Mouse (Mus musculus): ENCODE measurements at regions not wholly inside any gene's neighbourhood (a gene's known extent, or its start where the extent isn't known, plus 50 kb on each side); places are given as distances from the start of the nearest gene placed in this dataset.
A peak's percentile ranks its signal among the peaks of the same experiment; 100 is the strongest.

DNA sequence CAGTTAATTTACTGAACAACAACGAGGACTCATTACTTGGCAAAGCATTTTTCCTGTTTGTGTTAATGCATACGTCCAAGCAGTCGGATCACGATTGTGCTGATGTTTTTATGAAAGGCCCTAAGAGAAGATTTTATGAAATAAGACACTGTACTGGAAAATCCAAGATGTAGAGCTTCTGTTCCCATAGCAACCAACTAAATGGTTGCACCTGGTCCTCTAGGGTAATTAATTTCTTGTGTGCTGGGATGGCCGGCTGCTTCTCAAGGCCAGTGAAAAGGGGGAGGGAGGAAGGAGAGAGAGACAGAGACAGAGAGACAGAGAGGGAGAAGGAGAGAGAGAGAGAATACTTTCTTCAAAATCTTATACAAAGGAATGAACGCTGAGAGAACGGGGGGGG lies 156.6 kb downstream of the Fam124b start:
- Histone ChIP-seq H3K9me3 (no peaks in the 10 kb centered on the region), H3K4me1 (replicated peaks) (no peaks in the 10 kb centered on the region), H3K36me3 (no peaks in the 10 kb centered on the region), H3K4me3 (no peak overlapping the region), H3K27me3 (ENCODE audit: insufficient read depth, poor library complexity, severe bottlenecking) (no peaks in the 10 kb centered on the region), H3K27ac (no peak overlapping the region)
- peak; percentile 10 for DNase-seq (ENCODE audit: low spot score)
- WGBS, result 76% methylated on average over 7 of the region's 7 CpGs

- Histone ChIP-seq H3K4me1 (replicated peaks) (no peaks in the 10 kb centered on the region), H3K4me3 (no peak overlapping the region), H3K27me3 (ENCODE audit: insufficient read depth, poor library complexity, severe bottlenecking) (no peaks in the 10 kb centered on the region), H3K36me3 (no peaks in the 10 kb centered on the region), H3K27ac (no peak overlapping the region), H3K9me3 (no peaks in the 10 kb centered on the region)
- 90% methylated on average over 10 of the region's 10 CpGs for whole genome bisulfite sequencing
- no peak for DNase-seq (ENCODE audit: low spot score)
These were observed 173.1 kb downstream of the Fam124b start for GRCm38 (mm10) chr1:80045141-80045540.

DNA sequence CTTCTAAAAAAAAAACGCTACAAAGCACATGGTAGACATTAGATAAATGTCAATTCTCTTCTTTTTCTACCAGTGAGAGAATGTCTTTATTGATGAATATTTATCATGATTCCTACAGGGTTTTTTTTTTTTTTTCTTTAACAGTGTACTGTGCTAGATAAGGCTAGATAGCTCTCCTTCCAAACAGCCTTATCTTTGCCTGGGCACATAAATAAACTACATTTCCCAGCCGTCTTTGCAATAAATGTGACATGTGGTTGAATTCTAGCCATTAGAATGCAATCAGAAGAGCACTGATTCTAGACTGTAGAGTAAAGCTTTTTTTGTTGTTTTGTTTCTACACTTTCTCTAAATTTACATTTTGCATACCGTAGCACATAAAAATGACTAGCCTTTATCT lies 177.9 kb downstream of the Fam124b start:
- Histone ChIP-seq H3K36me3 (no peaks in the 10 kb centered on the region), H3K27ac (no peak overlapping the region), H3K9me3 (no peaks in the 10 kb centered on the region), H3K4me3 (no peak overlapping the region), H3K4me1 (replicated peaks) (no peaks in the 10 kb centered on the region), H3K27me3 (ENCODE audit: insufficient read depth, poor library complexity, severe bottlenecking) (no peaks in the 10 kb centered on the region)
- WGBS, result 94% methylated on average over 3 of the region's 3 CpGs
- no peak for DNase-seq (ENCODE audit: low spot score)

DNA sequence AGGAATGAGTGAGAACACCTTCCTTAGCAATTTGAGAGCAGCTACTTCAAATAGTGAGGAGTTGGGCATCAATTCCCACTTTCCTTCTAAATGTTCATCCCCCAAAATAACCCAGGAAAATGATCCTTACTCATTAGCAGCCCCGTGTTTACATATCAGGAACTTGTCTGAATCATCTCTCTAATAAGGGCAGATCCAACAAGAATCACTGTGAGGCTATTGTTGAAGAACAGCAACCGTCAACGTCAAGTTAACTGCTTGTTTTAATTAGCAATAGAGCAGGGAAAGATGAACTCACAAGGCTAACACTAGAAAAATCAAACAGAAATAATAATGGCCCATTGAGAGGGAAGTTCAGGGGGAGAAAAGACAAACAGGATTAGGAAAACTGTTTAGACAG lies 178.4 kb downstream of the Fam124b start:
- DNase-seq (ENCODE audit: low spot score), result no peak
- H3K27ac ChIP-seq, result no peak overlapping the region
- 67% methylated on average over 3 of the region's 3 CpGs for WGBS
- H3K27me3 ChIP-seq (ENCODE audit: insufficient read depth, poor library complexity, severe bottlenecking), result no peaks in the 10 kb centered on the region
- no peaks in the 10 kb centered on the region for H3K36me3 ChIP-seq
- H3K9me3 ChIP-seq, result no peaks in the 10 kb centered on the region
- no peak overlapping the region for H3K4me3 ChIP-seq
- H3K4me1 ChIP-seq (replicated peaks), result no peaks in the 10 kb centered on the region

GRCm38 (mm10) chr1:80039161-80039560 lies 178.2 kb upstream of the Serpine2 start:
- Histone ChIP-seq H3K36me3 (no peaks in the 10 kb centered on the region), H3K4me1 (replicated peaks) (no peaks in the 10 kb centered on the region), H3K4me3 (no peak overlapping the region), H3K9me3 (no peaks in the 10 kb centered on the region), H3K27me3 (ENCODE audit: insufficient read depth, poor library complexity, severe bottlenecking) (no peaks in the 10 kb centered on the region), H3K27ac (no peak overlapping the region)
- no peak for DNase-seq (ENCODE audit: low spot score)
- 82% methylated on average over 4 of the region's 4 CpGs for WGBS

DNA sequence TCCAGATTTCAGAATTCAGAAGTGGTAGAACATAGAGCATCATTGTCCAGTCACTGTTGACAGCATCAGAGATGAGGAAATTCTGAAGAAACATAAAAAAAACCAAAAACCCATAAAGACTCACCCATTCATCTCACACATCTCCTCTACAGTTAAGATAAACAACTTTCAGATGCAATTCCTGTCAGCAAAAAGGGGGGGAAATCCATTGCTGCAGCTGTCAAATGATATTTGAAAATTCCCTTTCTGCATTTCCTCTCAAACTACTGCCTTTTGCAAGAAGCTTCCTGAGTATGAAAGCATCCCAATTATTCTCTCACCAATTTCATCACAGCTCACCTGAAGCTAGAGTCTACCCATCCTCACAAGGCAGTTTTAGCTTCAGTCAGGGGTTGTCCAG lies 177.1 kb upstream of the Serpine2 start:
- Histone ChIP-seq H3K36me3 (no peaks in the 10 kb centered on the region), H3K4me3 (no peak overlapping the region), H3K27me3 (ENCODE audit: insufficient read depth, poor library complexity, severe bottlenecking) (no peaks in the 10 kb centered on the region), H3K4me1 (replicated peaks) (peaks cover 8% of the 10 kb centered on the region), H3K27ac (no peak overlapping the region), H3K9me3 (no peaks in the 10 kb centered on the region)
- DNase-seq (ENCODE audit: low spot score), result no peak

- no peak for DNase-seq (ENCODE audit: low spot score)
- Histone ChIP-seq H3K36me3 (no peaks in the 10 kb centered on the region), H3K27ac (no peak overlapping the region), H3K4me1 (replicated peaks) (peaks cover 18% of the 10 kb centered on the region), H3K4me3 (no peak overlapping the region), H3K9me3 (no peaks in the 10 kb centered on the region), H3K27me3 (ENCODE audit: insufficient read depth, poor library complexity, severe bottlenecking) (no peaks in the 10 kb centered on the region)
- WGBS, result 94% methylated on average over 4 of the region's 4 CpGs
These were observed 175.5 kb upstream of the Serpine2 start for GRCm38 (mm10) chr1:80036436-80036835.

DNA sequence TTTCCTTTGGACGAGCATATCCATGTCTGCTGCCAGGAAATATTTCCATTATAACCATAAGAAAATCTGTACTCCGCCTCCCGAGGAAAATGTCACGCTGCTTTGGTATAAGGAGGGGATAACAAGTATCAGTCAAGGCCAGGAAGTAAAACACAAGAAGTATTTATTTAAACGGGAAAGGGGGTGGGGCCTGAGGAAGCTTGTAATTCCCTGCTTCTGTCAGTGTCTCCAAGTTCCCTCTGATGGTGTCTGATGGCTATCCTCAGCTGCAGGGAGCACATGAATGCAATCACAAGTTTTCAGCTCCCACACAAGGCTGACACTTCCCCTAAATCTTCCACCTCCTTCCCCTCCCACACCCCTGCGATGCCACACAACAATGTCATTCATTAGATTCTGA lies 172.5 kb upstream of the Serpine2 start:
- WGBS, result 60% methylated on average over 6 of the region's 6 CpGs

DNA sequence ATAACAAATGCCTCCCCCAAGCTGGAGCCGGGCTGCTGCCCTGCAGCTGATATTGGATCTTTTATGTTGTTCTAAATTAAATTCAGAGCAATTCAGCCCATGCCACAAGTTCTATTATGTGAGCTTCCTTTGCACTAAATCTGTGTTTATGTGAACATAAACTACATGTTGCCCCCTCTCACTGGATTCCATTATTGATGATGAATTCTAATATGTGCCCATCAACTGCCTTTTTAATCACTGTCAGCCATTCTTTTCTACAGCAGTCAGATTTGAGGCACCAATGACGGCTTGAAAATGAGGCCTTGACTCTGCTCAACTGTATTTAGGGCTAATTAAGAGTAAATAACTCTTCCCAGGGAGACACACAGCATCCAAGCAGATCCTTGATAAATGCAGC lies 172.1 kb upstream of the Serpine2 start:
- H3K4me3 ChIP-seq, result no peak overlapping the region
- no peaks in the 10 kb centered on the region for H3K9me3 ChIP-seq
- no peaks in the 10 kb centered on the region for H3K27me3 ChIP-seq (ENCODE audit: insufficient read depth, poor library complexity, severe bottlenecking)
- H3K27ac ChIP-seq, result peak overlapping the region; percentile 18; the same call in 1 of the 2 replicates
- peaks cover 18% of the 10 kb centered on the region for H3K4me1 ChIP-seq (replicated peaks)
- no peaks in the 10 kb centered on the region for H3K36me3 ChIP-seq
- 40% methylated on average over 2 of the region's 2 CpGs for WGBS
- DNase-seq (ENCODE audit: low spot score), result no peak

More for the DNA sequence above, 172.5 kb upstream of the Serpine2 start:
- H3K27ac ChIP-seq, result peak overlapping the region; percentile 18; the same call in 1 of the 2 replicates
- no peak overlapping the region for H3K4me3 ChIP-seq
- H3K36me3 ChIP-seq, result no peaks in the 10 kb centered on the region
- peaks cover 18% of the 10 kb centered on the region for H3K4me1 ChIP-seq (replicated peaks)
- no peaks in the 10 kb centered on the region for H3K27me3 ChIP-seq (ENCODE audit: insufficient read depth, poor library complexity, severe bottlenecking)
- DNase-seq (ENCODE audit: low spot score), result no peak
- no peaks in the 10 kb centered on the region for H3K9me3 ChIP-seq

GRCm38 (mm10) chr1:80032464-80032863 lies 171.5 kb upstream of the Serpine2 start:
- H3K27me3 ChIP-seq (ENCODE audit: insufficient read depth, poor library complexity, severe bottlenecking), result no peaks in the 10 kb centered on the region
- no peak for DNase-seq (ENCODE audit: low spot score)
- H3K9me3 ChIP-seq, result no peaks in the 10 kb centered on the region
- H3K27ac ChIP-seq, result no peak overlapping the region
- peaks cover 18% of the 10 kb centered on the region for H3K4me1 ChIP-seq (replicated peaks)
- no peak overlapping the region for H3K4me3 ChIP-seq
- H3K36me3 ChIP-seq, result no peaks in the 10 kb centered on the region

DNA sequence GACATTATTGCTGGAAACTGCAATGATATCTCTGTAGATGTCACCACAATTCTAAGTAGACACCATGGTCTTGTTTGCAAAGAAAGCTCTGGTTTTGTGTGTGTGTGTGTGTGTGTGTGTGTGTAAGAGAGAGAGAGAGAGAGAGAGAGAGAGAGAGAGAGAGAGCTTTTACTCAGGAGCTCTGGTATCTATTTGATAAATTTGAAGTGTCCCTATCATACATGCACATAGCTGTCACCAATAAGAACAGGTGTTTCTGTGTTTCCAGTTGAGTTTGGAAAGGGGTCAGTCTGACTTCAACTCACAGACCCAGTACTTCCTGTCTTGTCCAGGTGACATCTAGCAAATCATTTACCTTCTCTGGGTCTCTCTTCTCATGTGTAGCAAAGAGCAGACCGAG lies 169.7 kb upstream of the Serpine2 start:
- Histone ChIP-seq H3K9me3 (no peaks in the 10 kb centered on the region), H3K4me3 (no peak overlapping the region), H3K27me3 (ENCODE audit: insufficient read depth, poor library complexity, severe bottlenecking) (no peaks in the 10 kb centered on the region), H3K36me3 (no peaks in the 10 kb centered on the region), H3K27ac (peak overlapping the region; percentile 5; the same call in 1 of the 2 replicates), H3K4me1 (replicated peaks) (peaks cover 18% of the 10 kb centered on the region)
- WGBS, result 88% methylated on average over 1 of the region's 1 CpGs
- no peak for DNase-seq (ENCODE audit: low spot score)

- WGBS, result 87% methylated on average over 3 of the region's 3 CpGs
- Histone ChIP-seq H3K9me3 (no peaks in the 10 kb centered on the region), H3K4me1 (replicated peaks) (peaks cover 18% of the 10 kb centered on the region), H3K4me3 (no peak overlapping the region), H3K36me3 (no peaks in the 10 kb centered on the region), H3K27ac (no peak overlapping the region), H3K27me3 (ENCODE audit: insufficient read depth, poor library complexity, severe bottlenecking) (no peaks in the 10 kb centered on the region)
- no peak for DNase-seq (ENCODE audit: low spot score)
These were observed 169.2 kb upstream of the Serpine2 start for GRCm38 (mm10) chr1:80030224-80030623.

GRCm38 (mm10) chr1:80025863-80026616 lies 165.1 kb upstream of the Serpine2 start:
- Histone ChIP-seq H3K27ac (no peak overlapping the region), H3K4me3 (no peak overlapping the region), H3K36me3 (no peaks in the 10 kb centered on the region), H3K9me3 (no peaks in the 10 kb centered on the region), H3K4me1 (replicated peaks) (no peaks in the 10 kb centered on the region), H3K27me3 (ENCODE audit: insufficient read depth, poor library complexity, severe bottlenecking) (no peaks in the 10 kb centered on the region)
- 90% methylated on average over 4 of the region's 4 CpGs for WGBS
- no peak for DNase-seq (ENCODE audit: low spot score)

All from hindbrain, embryonic 10.5 days (tissue).